Mouse (Mus musculus) bone marrow macrophage, adult 2 months (primary cell): ENCODE measurements around the gene Chil1.

ENCODE experiments used
- CTCF ChIP-seq: IDR thresholded peaks from 2 replicates; pipeline ENCODE4 v1.5.1; 2012; ENCODE audit warnings: low read depth, mild to moderate bottlenecking, low read length, moderate library complexity
- POLR2A ChIP-seq: IDR thresholded peaks from 2 replicates; pipeline ENCODE4 v1.6.1; 2012; ENCODE audit warnings: mild to moderate bottlenecking, low read depth, low read length, borderline replicate concordance

GRCm38 (mm10) chr1:134224649-134225227, 42.8 kb downstream of the Chil1 start:
- no peak for TF ChIP-seq CTCF
- no peak for TF ChIP-seq POLR2A
